Mouse (Mus musculus): ENCODE measurements around the gene Ppp1r36. TPM values are rescaled to one million over a fixed set of nuclear protein-coding genes. Genes with fewer than 3 reads are reported as not detected.
"Not testable (repeated sequence)": the region's sequence is repeated elsewhere in the genome, so short reads cannot be mapped to it uniquely, and the experiment has no call there.

Ppp1r36 gene
- polyA plus RNA-seq, 1 experiment from 2014 or later, result 0.11 TPM

GRCm38 (mm10) chr12:76430879-76431406 lies 13.6 kb downstream of the Ppp1r36 start:
- H3K27ac ChIP-seq (ENCODE audit: low read length), result no peak overlapping the region
- H3K9ac ChIP-seq (ENCODE audit: low read depth, low read length), result no peak overlapping the region
- ATAC-seq (ENCODE audit: low read depth), result no peak
- H3K4me2 ChIP-seq (ENCODE audit: low read depth, low read length), result no peak overlapping the region
- no peak overlapping the region for H3K4me3 ChIP-seq (ENCODE audit: low read depth, low read length)
- no peaks in the 10 kb centered on the region for H3K36me3 ChIP-seq (ENCODE audit: control insufficient read depth, insufficient read depth)
- H3K4me1 ChIP-seq (ENCODE audit: control insufficient read depth, low read depth, low read length), result no peaks in the 10 kb centered on the region
- 42% methylated on average over 5 of the region's 5 CpGs for WGBS (ENCODE audit: insufficient replicate concordance)
- peaks cover 24% of the 10 kb centered on the region for H3K27me3 ChIP-seq (ENCODE audit: control insufficient read depth, insufficient read depth, low read depth, low read length)
- no peaks in the 10 kb centered on the region for H3K9me3 ChIP-seq (replicated peaks; ENCODE audit: control insufficient read depth, low read length)

- peaks cover 26% of the 10 kb centered on the region for H3K27me3 ChIP-seq (ENCODE audit: control insufficient read depth, insufficient read depth, low read depth, low read length)
- no peak overlapping the region for H3K4me2 ChIP-seq (ENCODE audit: low read depth, low read length)
- H3K9ac ChIP-seq (ENCODE audit: low read depth, low read length), result no peak overlapping the region
- no peaks in the 10 kb centered on the region for H3K4me1 ChIP-seq (ENCODE audit: control insufficient read depth, low read depth, low read length)
- no peaks in the 10 kb centered on the region for H3K36me3 ChIP-seq (ENCODE audit: control insufficient read depth, insufficient read depth)
- no peak; the same call in 1 of the 2 replicates for ATAC-seq (ENCODE audit: low read depth)
- no peaks in the 10 kb centered on the region for H3K9me3 ChIP-seq (replicated peaks; ENCODE audit: control insufficient read depth, low read length)
- 52% methylated on average over 6 of the region's 6 CpGs for WGBS (ENCODE audit: insufficient replicate concordance)
- no peak overlapping the region for H3K27ac ChIP-seq (ENCODE audit: low read length)
- no peak overlapping the region for H3K4me3 ChIP-seq (ENCODE audit: low read depth, low read length)
Measured at GRCm38 (mm10) chr12:76431431-76431830, 14.1 kb downstream of the Ppp1r36 start.

GRCm38 (mm10) chr12:76434111-76434510 lies 16.8 kb downstream of the Ppp1r36 start:
- Histone ChIP-seq H3K4me2 (ENCODE audit: low read depth, low read length) (no peak overlapping the region), H3K4me1 (ENCODE audit: control insufficient read depth, low read depth, low read length) (no peaks in the 10 kb centered on the region), H3K4me3 (ENCODE audit: low read depth, low read length) (no peak overlapping the region), H3K9me3 (replicated peaks; ENCODE audit: control insufficient read depth, low read length) (no peaks in the 10 kb centered on the region), H3K27me3 (ENCODE audit: control insufficient read depth, insufficient read depth, low read depth, low read length) (peaks cover 28% of the 10 kb centered on the region), H3K36me3 (ENCODE audit: control insufficient read depth, insufficient read depth) (no peaks in the 10 kb centered on the region), H3K27ac (ENCODE audit: low read length) (no peak overlapping the region), H3K9ac (ENCODE audit: low read depth, low read length) (no peak overlapping the region)
- WGBS (ENCODE audit: insufficient replicate concordance), result 32% methylated on average over 7 of the region's 7 CpGs
- no peak for ATAC-seq (ENCODE audit: low read depth)

GRCm38 (mm10) chr12:76435084-76435483 lies 17.7 kb downstream of the Ppp1r36 start:
- no peaks in the 10 kb centered on the region for H3K36me3 ChIP-seq (ENCODE audit: control insufficient read depth, insufficient read depth)
- no peak overlapping the region for H3K9ac ChIP-seq (ENCODE audit: low read depth, low read length)
- H3K4me3 ChIP-seq (ENCODE audit: low read depth, low read length), result peak overlapping the region; percentile 20; the same call in 1 of the 2 replicates
- H3K4me2 ChIP-seq (ENCODE audit: low read depth, low read length), result peak overlapping the region; percentile 33; the same call in 1 of the 2 replicates
- peaks cover 28% of the 10 kb centered on the region for H3K27me3 ChIP-seq (ENCODE audit: control insufficient read depth, insufficient read depth, low read depth, low read length)
- no peaks in the 10 kb centered on the region for H3K9me3 ChIP-seq (replicated peaks; ENCODE audit: control insufficient read depth, low read length)
- 4% methylated on average over 17 of the region's 17 CpGs for WGBS (ENCODE audit: insufficient replicate concordance)
- no peak overlapping the region for H3K27ac ChIP-seq (ENCODE audit: low read length)
- no peaks in the 10 kb centered on the region for H3K4me1 ChIP-seq (ENCODE audit: control insufficient read depth, low read depth, low read length)
- no peak for ATAC-seq (ENCODE audit: low read depth)

- H3K27ac ChIP-seq (ENCODE audit: low read length), result no peak overlapping the region
- H3K27me3 ChIP-seq (ENCODE audit: control insufficient read depth, insufficient read depth, low read depth, low read length), result peaks cover 28% of the 10 kb centered on the region
- no peaks in the 10 kb centered on the region for H3K36me3 ChIP-seq (ENCODE audit: control insufficient read depth, insufficient read depth)
- H3K4me1 ChIP-seq (ENCODE audit: control insufficient read depth, low read depth, low read length), result no peaks in the 10 kb centered on the region
- no peaks in the 10 kb centered on the region for H3K9me3 ChIP-seq (replicated peaks; ENCODE audit: control insufficient read depth, low read length)
- H3K4me3 ChIP-seq (ENCODE audit: low read depth, low read length), result no peak overlapping the region
- ATAC-seq (ENCODE audit: low read depth), result no peak
- no peak overlapping the region for H3K4me2 ChIP-seq (ENCODE audit: low read depth, low read length)
- H3K9ac ChIP-seq (ENCODE audit: low read depth, low read length), result no peak overlapping the region
- 30% methylated on average over 8 of the region's 8 CpGs for WGBS (ENCODE audit: insufficient replicate concordance)
Measured at GRCm38 (mm10) chr12:76435549-76435948, 18.2 kb downstream of the Ppp1r36 start.

GRCm38 (mm10) chr12:76443488-76443887 lies 26.1 kb downstream of the Ppp1r36 start:
- not testable (repeated sequence) for H3K4me3 ChIP-seq (ENCODE audit: low read depth, low read length); ATAC-seq (ENCODE audit: low read depth); H3K4me1 ChIP-seq (ENCODE audit: control insufficient read depth, low read depth, low read length); H3K9me3 ChIP-seq (replicated peaks; ENCODE audit: control insufficient read depth, low read length); H3K27ac ChIP-seq (ENCODE audit: low read length); H3K27me3 ChIP-seq (ENCODE audit: control insufficient read depth, insufficient read depth, low read depth, low read length); H3K4me2 ChIP-seq (ENCODE audit: low read depth, low read length); H3K36me3 ChIP-seq (ENCODE audit: control insufficient read depth, insufficient read depth); H3K9ac ChIP-seq (ENCODE audit: low read depth, low read length)
- 52% methylated on average over 6 of the region's 6 CpGs for WGBS (ENCODE audit: insufficient replicate concordance)

GRCm38 (mm10) chr12:76444359-76444772 lies 27.0 kb downstream of the Ppp1r36 start:
- Histone ChIP-seq H3K4me3 (ENCODE audit: low read depth, low read length) (peak overlapping the region; percentile 33), H3K4me2 (ENCODE audit: low read depth, low read length) (no peak overlapping the region), H3K36me3 (ENCODE audit: control insufficient read depth, insufficient read depth) (no peaks in the 10 kb centered on the region), H3K4me1 (ENCODE audit: control insufficient read depth, low read depth, low read length) (no peaks in the 10 kb centered on the region), H3K9me3 (replicated peaks; ENCODE audit: control insufficient read depth, low read length) (no peaks in the 10 kb centered on the region), H3K27me3 (ENCODE audit: control insufficient read depth, insufficient read depth, low read depth, low read length) (no peaks in the 10 kb centered on the region), H3K27ac (ENCODE audit: low read length) (no peak overlapping the region), H3K9ac (ENCODE audit: low read depth, low read length) (no peak overlapping the region)
- ATAC-seq (ENCODE audit: low read depth), result no peak
- WGBS (ENCODE audit: insufficient replicate concordance), result 48% methylated on average over 10 of the region's 10 CpGs

GRCm38 (mm10) chr12:76444862-76445261 lies 27.5 kb downstream of the Ppp1r36 start:
- no peak for ATAC-seq (ENCODE audit: low read depth)
- H3K9me3 ChIP-seq (replicated peaks; ENCODE audit: control insufficient read depth, low read length), result no peaks in the 10 kb centered on the region
- H3K4me1 ChIP-seq (ENCODE audit: control insufficient read depth, low read depth, low read length), result no peaks in the 10 kb centered on the region
- WGBS (ENCODE audit: insufficient replicate concordance), result 58% methylated on average over 6 of the region's 6 CpGs
- H3K36me3 ChIP-seq (ENCODE audit: control insufficient read depth, insufficient read depth), result no peaks in the 10 kb centered on the region
- peak overlapping the region; percentile 33 for H3K4me3 ChIP-seq (ENCODE audit: low read depth, low read length)
- H3K4me2 ChIP-seq (ENCODE audit: low read depth, low read length), result no peak overlapping the region
- no peak overlapping the region for H3K27ac ChIP-seq (ENCODE audit: low read length)
- H3K9ac ChIP-seq (ENCODE audit: low read depth, low read length), result no peak overlapping the region
- H3K27me3 ChIP-seq (ENCODE audit: control insufficient read depth, insufficient read depth, low read depth, low read length), result no peaks in the 10 kb centered on the region

- no peaks in the 10 kb centered on the region for H3K27me3 ChIP-seq (ENCODE audit: control insufficient read depth, insufficient read depth, low read depth, low read length)
- no peaks in the 10 kb centered on the region for H3K9me3 ChIP-seq (replicated peaks; ENCODE audit: control insufficient read depth, low read length)
- H3K4me2 ChIP-seq (ENCODE audit: low read depth, low read length), result no peak overlapping the region
- no peaks in the 10 kb centered on the region for H3K36me3 ChIP-seq (ENCODE audit: control insufficient read depth, insufficient read depth)
- WGBS (ENCODE audit: insufficient replicate concordance), result 68% methylated on average over 11 of the region's 11 CpGs
- no peak overlapping the region for H3K9ac ChIP-seq (ENCODE audit: low read depth, low read length)
- ATAC-seq (ENCODE audit: low read depth), result no peak
- no peak overlapping the region for H3K4me3 ChIP-seq (ENCODE audit: low read depth, low read length)
- no peaks in the 10 kb centered on the region for H3K4me1 ChIP-seq (ENCODE audit: control insufficient read depth, low read depth, low read length)
- no peak overlapping the region for H3K27ac ChIP-seq (ENCODE audit: low read length)
Measured at GRCm38 (mm10) chr12:76446201-76446600, 28.9 kb downstream of the Ppp1r36 start.
